27 mouse cellular contexts compared by ENCODE assay signal in the genomic region with DNA sequence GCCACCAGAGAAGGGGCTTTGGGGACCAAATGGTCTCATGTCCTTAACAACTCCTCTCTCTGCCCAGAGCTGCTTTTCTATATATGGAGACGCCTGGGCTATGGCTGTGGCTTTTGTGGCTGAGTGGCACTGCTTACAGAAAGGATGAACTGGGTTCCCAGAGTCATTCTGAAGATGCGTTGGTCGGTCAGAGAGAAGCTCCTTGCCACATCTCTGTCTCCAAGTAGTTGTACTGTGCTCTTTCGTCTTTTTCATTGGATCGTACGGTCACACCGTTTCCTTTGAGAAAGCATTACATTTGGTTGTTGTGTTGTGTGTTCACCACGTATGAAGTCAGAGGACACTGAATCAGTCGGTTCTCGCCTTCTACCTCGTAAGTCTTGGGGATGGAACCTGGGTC. TPM values are rescaled to one million over a fixed set of nuclear protein-coding genes. Genes with fewer than 3 reads are reported as not detected.
DNase-seq lines count a peak whose midpoint lies in the region; ATAC-seq and TF ChIP-seq lines count a peak whose summit lies in the region.
"Had no signal": no experiment of that assay in that cellular context is flagged by ENCODE, and none has a peak within 500 bp of the region (broad histone marks: within the 10 kb centered on the region; RNA-seq: fewer than 3 reads in every experiment).

No protein-coding gene starts in this region.

- H3K4me3 ChIP-seq in forebrain, embryonic 15.5 days: no peak overlapping the region
- no peak overlapping the region for H3K4me3 ChIP-seq in forebrain, embryonic 14.5 days (ENCODE audit: low read depth, low read length)
- H3K4me3 ChIP-seq in heart, embryonic 14.5 days (ENCODE audit: control insufficient read depth in 1 of 2, insufficient read depth in 1 of 2, low read depth in 1 of 2, low read length in 2 of 2): no peak overlapping the region
- no peak overlapping the region for H3K4me3 ChIP-seq in myocyte
- H3K4me3 ChIP-seq: embryonic facial prominence, embryonic 13.5 days; erythroblast, embryonic 14.5 days; forebrain, embryonic 12.5 days; limb, embryonic 13.5 days; liver, embryonic 12.5 days had no signal

- no peak for DNase-seq in forebrain, embryonic 14.5 days (ENCODE audit: low spot score)
- DNase-seq in heart, postnatal 4 days: no peak
- DNase-seq in 416B (ENCODE audit: low read depth): peak; percentile 33
- DNase-seq: adrenal gland, postnatal 14 days; cerebellum, adult 2 months; cerebellum, postnatal 25 days; kidney, adult 2 months; layer of hippocampus, adult 9-11 months; lung, adult 18-20 months; lung, postnatal 10 days; midbrain, embryonic 14.5 days; right cerebral cortex, adult 18-20 months; right cerebral cortex, postnatal 4 days; thymus, adult 18-20 months; thymus, postnatal 4 days had no signal

- H3K9me3 ChIP-seq in forebrain, embryonic 15.5 days: no peaks in the 10 kb centered on the region
- no peaks in the 10 kb centered on the region for H3K9me3 ChIP-seq in forebrain, embryonic 14.5 days (replicated peaks; ENCODE audit: control insufficient read depth, low read length)
- no peaks in the 10 kb centered on the region for H3K9me3 ChIP-seq in heart, embryonic 14.5 days (ENCODE audit: control insufficient read depth, low read length)
- H3K9me3 ChIP-seq: embryonic facial prominence, embryonic 13.5 days; forebrain, embryonic 12.5 days; limb, embryonic 13.5 days; liver, embryonic 12.5 days had no signal

- H3K9ac ChIP-seq in forebrain, embryonic 15.5 days (replicated peaks): 0 out of 2 replicates have a peak overlapping the region, but pooled peaks have one; percentile 4
- no peak overlapping the region for H3K9ac ChIP-seq in forebrain, embryonic 14.5 days (ENCODE audit: low read length)
- H3K9ac ChIP-seq in heart, embryonic 14.5 days (ENCODE audit: low read length): no peak overlapping the region
- H3K9ac ChIP-seq: embryonic facial prominence, embryonic 13.5 days; forebrain, embryonic 12.5 days; hindbrain, embryonic 14.5 days; limb, embryonic 13.5 days; liver, embryonic 12.5 days had no signal

- no peak overlapping the region for H3K27ac ChIP-seq in forebrain, embryonic 15.5 days (replicated peaks)
- H3K27ac ChIP-seq in forebrain, embryonic 14.5 days (ENCODE audit: low read depth, low read length): no peak overlapping the region
- peak overlapping the region; percentile 50 to 73; a peak in 1 of 4 replicates for H3K27ac ChIP-seq in heart, embryonic 14.5 days (replicated peaks in 1 of 2; ENCODE audit: control insufficient read depth in 1 of 2, insufficient read depth in 1 of 2, low read depth in 2 of 2, low read length in 2 of 2)
- H3K27ac ChIP-seq: embryonic facial prominence, embryonic 13.5 days; forebrain, embryonic 12.5 days; hindbrain, embryonic 14.5 days; kidney, postnatal 0 days; limb, embryonic 13.5 days; liver, embryonic 12.5 days had no signal

- H3K27me3 ChIP-seq in forebrain, embryonic 15.5 days: no peaks in the 10 kb centered on the region
- H3K27me3 ChIP-seq in forebrain, embryonic 14.5 days (replicated peaks; ENCODE audit: control insufficient read depth, insufficient read depth, low read length): no peaks in the 10 kb centered on the region
- H3K27me3 ChIP-seq in heart, embryonic 14.5 days (ENCODE audit: control insufficient read depth, insufficient read depth, low read length): no peaks in the 10 kb centered on the region
- H3K27me3 ChIP-seq in myocyte (ENCODE audit: control insufficient read depth, insufficient read depth, insufficient read length): no peaks in the 10 kb centered on the region
- H3K27me3 ChIP-seq: embryonic facial prominence, embryonic 13.5 days; forebrain, embryonic 12.5 days; limb, embryonic 13.5 days; liver, embryonic 12.5 days had no signal

- peaks cover 88% of the 10 kb centered on the region for H3K79me2 ChIP-seq in myocyte (ENCODE audit: control insufficient read depth, insufficient read depth)

- H3ac ChIP-seq in myocyte (ENCODE audit: control insufficient read depth, insufficient read length): no peak overlapping the region

- ATAC-seq in forebrain, embryonic 15.5 days (replicated peaks): no peak
- ATAC-seq in forebrain, embryonic 14.5 days: no peak
- ATAC-seq in heart, embryonic 14.5 days (ENCODE audit: insufficient number of reproducible peaks, insufficient read depth, low FRiP score, low read depth): no peak
- no peak for ATAC-seq in megakaryocyte progenitor cell, adult 5-6 weeks (replicated peaks; ENCODE audit: poor library complexity)
- ATAC-seq: activated CD4-positive, CD25-positive, alpha-beta regulatory T cell, adult 4 months; liver, embryonic 12.5 days had no signal

- H3K36me3 ChIP-seq in forebrain, embryonic 15.5 days: no peaks in the 10 kb centered on the region
- peaks cover 10% of the 10 kb centered on the region; the same call in 1 of the 2 replicates for H3K36me3 ChIP-seq in forebrain, embryonic 14.5 days (ENCODE audit: control insufficient read depth, insufficient read depth, low read length)
- no peaks in the 10 kb centered on the region for H3K36me3 ChIP-seq in heart, embryonic 14.5 days (ENCODE audit: control insufficient read depth, insufficient read depth, low read length)
- no peaks in the 10 kb centered on the region for H3K36me3 ChIP-seq in myocyte (ENCODE audit: control insufficient read depth, insufficient read depth)
- H3K36me3 ChIP-seq: embryonic facial prominence, embryonic 13.5 days; forebrain, embryonic 12.5 days; limb, embryonic 13.5 days had no signal

- TF ChIP-seq POLR2A in myocyte (IDR thresholded peaks at IDR 0.05; ENCODE audit: insufficient read length, low read depth): no peak

- WGBS in forebrain, embryonic 15.5 days: 90% methylated on average over 11 of the region's 11 CpGs
- WGBS in forebrain, embryonic 14.5 days: 93% methylated on average over 11 of the region's 11 CpGs
- WGBS in heart, embryonic 14.5 days: 87% methylated on average over 11 of the region's 11 CpGs

- H3K4me1 ChIP-seq in forebrain, embryonic 15.5 days: peaks cover 86% of the 10 kb centered on the region
- peaks cover 41% of the 10 kb centered on the region for H3K4me1 ChIP-seq in forebrain, embryonic 14.5 days (ENCODE audit: control insufficient read depth, insufficient read depth, low read length)
- H3K4me1 ChIP-seq in heart, embryonic 14.5 days (ENCODE audit: control insufficient read depth in 2 of 2, insufficient read depth in 2 of 2, low read length in 2 of 2): peaks cover 47 to 78% of the 10 kb centered on the region in 2 experiments

- H3K4me2 ChIP-seq in forebrain, embryonic 15.5 days (replicated peaks): no peak overlapping the region
- no peak overlapping the region for H3K4me2 ChIP-seq in forebrain, embryonic 14.5 days (ENCODE audit: low read length)
- no peak overlapping the region for H3K4me2 ChIP-seq in heart, embryonic 14.5 days (ENCODE audit: low read length)
- peak overlapping the region; percentile 14 for H3K4me2 ChIP-seq in myocyte (ENCODE audit: low read depth)
- H3K4me2 ChIP-seq: embryonic facial prominence, embryonic 13.5 days; forebrain, embryonic 12.5 days; hindbrain, embryonic 14.5 days; limb, embryonic 13.5 days; liver, embryonic 12.5 days had no signal

TF ChIP-seq in myocyte, 11 proteins besides CTCF, POLR2A, EP300 and RAD21:
- TF ChIP-seq POLR2AphosphoS2 (IDR thresholded peaks at IDR 0.05; ENCODE audit: insufficient read length, low read depth) (no peak), MAX (IDR thresholded peaks at IDR 0.05; ENCODE audit: low read depth) (no peak), TCF12 (IDR thresholded peaks at IDR 0.05; ENCODE audit: insufficient read depth, poor library complexity, severe bottlenecking) (no peak), SRF (IDR thresholded peaks at IDR 0.05; ENCODE audit: control insufficient read depth, insufficient read length, low read depth) (no peak), USF1 (IDR thresholded peaks at IDR 0.05; ENCODE audit: low read depth) (no peak)

RNA-seq across cellular contexts. Expression of a gene that starts 8.8 kb away (rescaled TPM):
- polyA plus RNA-seq in forebrain, embryonic 15.5 days (2015; fragmentation: Nextera tagmentation; extraction: Ambion mirVana): 95.0 and 105 TPM in 2 replicates
- polyA plus RNA-seq in forebrain, embryonic 14.5 days (2014; fragmentation: Nextera tagmentation; extraction: Ambion mirVana): 65.1 and 79.2 TPM in 2 replicates
- 40.7 and 41.5 TPM in 2 replicates for polyA plus RNA-seq in heart, embryonic 14.5 days (2014; fragmentation: Nextera tagmentation; extraction: Ambion mirVana)
- 10 to 100 TPM; 37.7 to 38.1 TPM for total RNA-seq in heart, postnatal 4 days (2021)
- polyA plus RNA-seq in myocyte (2012; fragmentation: generic; extraction: Trizol): 45.0 TPM
- total RNA-seq in megakaryocyte progenitor cell, adult 5-6 weeks (2015): 13.8 and 15.8 TPM in 2 replicates
- total RNA-seq in megakaryocyte progenitor cell, adult 5-6 weeks (2017): 58.4 and 65.8 TPM in 2 replicates

Comparison
In these comparisons a context has a peak if more than half of its experiments do, and no peak if none do; other contexts are left out.
1. H3K27ac ChIP-seq: peak in heart, embryonic 14.5 days (2 of 2); none in forebrain, embryonic 15.5 days (single experiment) and forebrain, embryonic 14.5 days (single experiment).